Mouse (Mus musculus) adrenal gland, postnatal 36 days (tissue): ENCODE data around the gene Synj2. TPM values are rescaled to one million over a fixed set of nuclear protein-coding genes. Genes with fewer than 3 reads are reported as not detected.

ENCODE experiments used
- DNase-seq, 2 experiments: peaks; one replicate each; pipeline ENCODE4 v3.0.0; 2021; ENCODE audit warnings: mixed read lengths in 1 of 2
- total RNA-seq, 2 experiments: library from RNA; stranded (reverse); gene quantifications; 2 replicates each; pipeline ENCODE4 v1.2.3; 2021

The Synj2 gene
- total RNA-seq, 2 experiments from 2014 or later: 10.2 to 20.7 TPM

DNA sequence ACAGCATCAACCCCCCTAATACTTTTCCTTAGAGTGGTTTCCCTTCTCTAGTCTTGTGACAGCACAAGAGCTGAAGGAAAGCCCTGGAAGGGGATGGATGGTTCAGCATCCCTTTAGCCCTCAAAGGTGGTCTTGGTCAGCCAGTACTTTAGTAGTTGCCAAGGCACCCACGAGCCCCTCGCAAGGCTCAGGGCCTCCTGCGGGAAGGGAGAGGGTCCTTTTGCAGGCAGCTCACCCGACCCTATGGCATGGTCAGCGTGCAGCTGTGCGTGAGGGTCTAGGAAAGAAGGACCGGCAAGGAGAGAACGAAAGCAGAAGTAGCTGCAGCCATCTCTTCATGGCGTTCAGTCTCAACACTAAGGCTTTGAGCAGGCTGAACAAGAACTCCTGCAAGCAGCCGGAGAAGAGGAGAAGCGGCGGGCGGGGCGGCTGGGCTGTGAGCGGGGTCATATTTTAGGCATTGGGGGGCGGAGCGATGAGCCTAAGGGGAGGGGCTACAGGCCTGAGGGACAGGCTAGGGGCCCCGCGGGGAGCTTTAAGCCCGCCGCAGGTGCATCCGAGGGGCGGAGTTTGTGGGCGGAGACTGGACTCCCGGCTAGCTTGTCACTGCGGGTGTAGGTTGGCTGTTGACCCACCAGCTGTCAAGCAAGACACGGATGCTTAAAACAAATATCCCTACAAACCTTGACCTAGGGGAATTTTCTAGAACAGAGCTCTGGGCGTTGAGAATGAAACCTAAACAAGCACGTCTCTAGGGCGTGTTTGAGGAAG is 6.3 kb upstream of the Synj2 start:
- peak; percentile 86 to 90 for DNase-seq

DNA sequence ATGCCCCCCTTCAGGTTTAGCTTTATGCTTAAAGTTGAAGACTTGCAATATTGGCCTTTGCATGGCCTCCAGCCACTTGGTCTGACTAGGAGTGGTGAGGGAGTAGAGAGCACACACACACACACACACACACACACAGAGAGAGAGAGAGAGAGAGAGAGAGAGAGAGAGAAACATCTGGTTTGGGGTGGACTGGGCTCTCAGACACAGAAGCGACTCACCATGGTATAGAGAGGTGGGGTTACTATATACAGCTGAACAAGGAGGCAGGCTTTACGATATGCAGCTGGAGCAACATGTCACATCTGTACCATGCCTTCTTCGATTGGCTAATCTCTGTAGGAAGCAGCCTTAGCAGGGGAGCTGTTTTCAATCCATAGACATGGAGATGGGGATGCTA is 5.4 kb upstream of the Synj2 start:
- DNase-seq: no peak

DNA sequence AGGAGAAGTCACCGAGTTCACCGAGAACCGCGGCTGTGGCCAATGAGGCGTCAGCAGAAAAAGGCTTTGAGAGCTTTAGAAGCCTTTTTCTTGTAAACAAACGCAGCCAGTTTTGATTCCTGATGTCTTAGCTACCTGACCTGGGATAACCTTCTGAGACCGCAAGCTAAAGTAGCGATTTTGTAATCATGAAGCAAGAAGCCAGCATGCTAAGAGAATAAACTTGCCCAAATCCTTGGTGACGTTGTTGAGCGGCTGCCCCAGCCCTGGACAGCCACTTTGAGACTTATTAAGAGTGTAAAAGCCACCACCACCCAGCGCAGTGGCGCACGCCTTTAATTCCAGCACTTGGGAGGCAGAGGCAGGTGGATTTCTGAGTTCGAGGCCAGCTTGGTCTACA is 4.8 kb upstream of the Synj2 start:
- DNase-seq: peak in 1 of 2 experiments; percentile 22

DNA sequence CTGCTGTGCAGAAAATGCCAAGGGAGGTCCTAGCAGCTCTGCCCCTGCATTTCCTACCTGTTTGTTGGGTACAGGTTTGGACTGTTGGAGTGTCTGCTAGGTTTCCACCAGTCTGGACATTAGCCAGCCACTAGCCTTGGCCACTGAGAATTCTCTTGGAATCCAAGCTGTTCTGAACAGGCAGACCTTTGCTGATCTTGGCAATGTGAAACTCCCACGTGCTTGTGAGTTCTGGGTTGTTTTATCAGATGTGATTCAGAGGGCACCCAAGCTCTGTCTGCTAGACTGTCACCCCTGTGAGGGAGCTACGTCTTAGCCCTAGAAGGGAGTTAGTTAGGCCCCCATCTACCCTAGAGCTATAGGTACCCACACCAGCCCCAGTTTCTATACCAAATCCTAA is 3.6 kb upstream of the Synj2 start:
- DNase-seq: peak; percentile 56 to 69

DNA sequence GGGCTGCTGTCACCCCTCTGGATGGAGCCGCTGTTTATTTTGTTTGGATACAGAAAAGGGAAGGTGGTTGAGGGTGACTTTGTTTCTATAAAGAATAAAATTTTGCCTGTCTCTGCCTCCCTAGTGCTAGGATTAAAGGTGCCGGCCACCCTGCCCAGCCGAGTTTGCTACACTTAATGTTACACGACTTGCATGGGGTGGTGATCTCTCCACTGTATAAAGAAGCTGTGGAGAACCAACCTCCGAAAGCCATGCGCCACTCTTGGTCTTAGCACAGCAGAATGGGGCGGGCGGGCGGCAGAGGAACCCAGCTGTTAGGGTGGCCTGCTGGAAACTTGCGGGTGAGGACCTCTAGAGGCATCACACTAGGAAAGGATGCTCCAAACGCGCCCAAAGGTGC is 1.2 kb upstream of the Synj2 start:
- no peak for DNase-seq

DNA sequence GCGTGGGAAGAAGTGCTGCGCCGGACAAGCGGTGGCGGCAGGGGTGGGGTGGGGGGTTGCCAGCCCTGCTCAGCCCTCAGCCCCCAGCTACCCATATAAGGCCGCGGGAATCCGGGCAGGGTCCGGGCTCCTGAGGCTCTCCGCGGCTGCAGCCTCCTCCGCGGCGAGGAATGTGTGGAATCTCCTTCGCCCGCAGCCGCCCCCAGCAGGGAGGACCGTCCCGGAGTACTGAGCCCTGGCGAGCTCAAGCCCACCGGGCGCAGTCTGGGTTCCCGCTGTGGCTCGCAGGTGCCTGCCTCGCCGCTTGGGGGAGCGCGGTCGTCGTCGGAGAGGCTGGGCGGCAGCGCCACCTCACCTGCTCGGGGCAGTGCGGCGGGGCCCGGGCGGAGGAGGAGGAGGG is 288 bp upstream of the Synj2 start:
- DNase-seq: peak; percentile 90 to 92

DNA sequence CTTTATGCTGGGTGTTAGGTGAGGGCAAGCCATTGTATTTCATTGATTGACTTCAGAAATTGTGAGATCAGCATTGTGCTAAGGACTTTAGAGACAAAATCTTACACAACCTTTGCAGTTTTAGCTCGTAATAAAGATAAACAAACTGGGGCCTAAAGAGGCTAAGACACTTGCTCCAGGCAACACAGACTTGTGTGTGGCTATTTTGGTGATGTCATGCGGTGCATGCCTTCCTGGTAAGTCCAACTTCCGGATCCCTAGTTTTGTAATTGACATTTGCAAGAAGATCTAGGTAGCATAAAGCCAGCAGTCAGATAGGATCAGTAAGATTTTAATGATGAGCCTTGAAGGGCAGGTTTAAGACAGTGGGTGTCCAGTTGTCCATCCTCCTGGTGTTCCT is 1.1 kb downstream of the Synj2 start:
- no peak for DNase-seq

- no peak for DNase-seq
These were observed 2.0 kb downstream of the Synj2 start for GRCm38 (mm10) chr17:5943053-5943452.

GRCm38 (mm10) chr17:5947039-5947438 is 6.0 kb downstream of the Synj2 start:
- no peak for DNase-seq

DNA sequence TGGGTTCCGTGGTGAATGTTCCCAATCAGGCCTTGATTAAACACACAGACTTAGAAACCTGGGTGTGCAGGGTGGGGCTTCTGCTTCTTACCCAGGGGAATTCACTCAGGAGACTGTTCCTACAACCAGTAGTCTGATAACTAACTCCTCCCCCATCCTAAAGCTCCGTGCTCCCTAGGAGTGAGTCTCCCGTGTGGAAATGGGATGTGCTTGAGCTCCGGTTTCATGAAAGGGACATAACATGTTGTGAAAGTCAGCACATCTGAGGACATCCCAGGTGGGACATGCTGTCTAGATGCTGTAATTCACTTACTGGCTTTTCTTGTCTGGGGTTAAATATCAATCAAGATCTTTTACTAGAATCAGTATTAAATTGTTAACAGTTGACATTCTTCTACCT is 11.4 kb downstream of the Synj2 start:
- no peak for DNase-seq

DNA sequence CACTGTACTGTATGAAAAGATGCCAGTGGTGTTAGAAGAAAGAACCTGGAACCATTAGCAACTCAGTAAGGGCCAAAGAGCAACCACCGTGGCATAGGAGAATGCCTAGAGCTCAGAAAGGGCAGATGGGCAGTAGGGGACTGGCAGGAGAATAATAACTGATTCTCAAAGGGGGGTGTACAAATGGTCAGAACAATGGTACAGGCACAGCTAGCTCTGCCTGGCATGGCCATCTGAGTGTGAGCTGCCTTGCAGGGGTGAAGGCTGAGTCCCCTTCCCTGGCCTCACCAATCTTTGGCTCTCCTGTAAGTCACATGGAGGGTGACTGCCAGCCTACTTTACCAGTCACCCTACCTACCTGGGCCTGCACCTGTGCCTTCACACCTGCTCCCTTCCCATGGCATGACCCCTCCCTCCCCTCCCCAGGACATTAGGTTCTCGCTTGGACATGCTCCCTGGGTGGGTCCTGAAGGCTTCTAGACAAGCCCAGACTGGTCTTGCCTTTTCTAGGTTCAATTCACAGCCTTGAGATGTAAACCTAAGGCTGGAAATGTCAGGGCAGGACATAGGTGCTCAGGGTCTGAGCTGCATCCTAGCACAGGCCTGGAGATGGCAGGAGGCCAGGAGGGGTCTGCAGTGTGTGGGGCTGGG is 15.4 kb downstream of the Synj2 start:
- DNase-seq: no peak

DNA sequence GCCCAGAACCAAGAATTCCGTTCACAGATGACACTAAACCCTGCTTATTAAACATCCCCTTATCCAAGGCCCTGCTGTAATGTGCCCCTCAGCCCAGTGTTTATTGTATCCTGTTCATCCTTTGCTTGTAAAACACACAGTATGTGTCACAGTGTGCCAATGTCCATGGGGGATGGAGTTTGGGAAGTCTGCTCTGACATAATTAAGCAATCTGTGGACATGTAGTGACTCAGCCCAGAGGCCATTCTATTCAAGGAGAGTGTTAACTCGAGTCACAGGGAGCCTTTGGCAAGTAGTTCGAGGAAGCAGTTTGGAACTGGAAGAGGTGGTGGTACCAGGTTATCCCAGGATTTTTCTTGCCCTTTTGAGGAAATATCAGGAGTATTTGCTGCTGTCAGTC is 16.0 kb downstream of the Synj2 start:
- peak; percentile 56 to 58 for DNase-seq

DNA sequence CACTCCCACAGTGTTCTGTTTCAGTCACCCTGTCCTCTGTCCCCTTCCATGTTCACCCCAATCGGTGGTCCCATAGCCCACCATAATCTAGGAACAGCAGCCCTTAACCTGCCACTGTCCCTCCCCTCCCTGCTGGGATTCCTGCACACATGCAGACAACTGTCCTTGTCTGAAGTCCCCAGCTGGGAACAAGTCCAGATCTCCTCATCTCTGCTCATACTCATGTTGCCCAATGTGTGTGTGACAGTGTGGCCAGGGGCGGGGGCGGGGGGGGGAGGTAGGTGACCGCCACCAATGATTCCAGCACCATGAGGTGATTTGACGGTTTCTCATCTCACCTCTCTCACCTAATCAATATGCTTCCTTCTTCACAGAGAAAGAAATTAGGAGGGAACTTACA is 17.1 kb downstream of the Synj2 start:
- DNase-seq: no peak

- DNase-seq: no peak
These were observed 17.6 kb downstream of the Synj2 start for GRCm38 (mm10) chr17:5958636-5959035.

GRCm38 (mm10) chr17:5959096-5959495 is 18.0 kb downstream of the Synj2 start:
- no peak for DNase-seq

DNA sequence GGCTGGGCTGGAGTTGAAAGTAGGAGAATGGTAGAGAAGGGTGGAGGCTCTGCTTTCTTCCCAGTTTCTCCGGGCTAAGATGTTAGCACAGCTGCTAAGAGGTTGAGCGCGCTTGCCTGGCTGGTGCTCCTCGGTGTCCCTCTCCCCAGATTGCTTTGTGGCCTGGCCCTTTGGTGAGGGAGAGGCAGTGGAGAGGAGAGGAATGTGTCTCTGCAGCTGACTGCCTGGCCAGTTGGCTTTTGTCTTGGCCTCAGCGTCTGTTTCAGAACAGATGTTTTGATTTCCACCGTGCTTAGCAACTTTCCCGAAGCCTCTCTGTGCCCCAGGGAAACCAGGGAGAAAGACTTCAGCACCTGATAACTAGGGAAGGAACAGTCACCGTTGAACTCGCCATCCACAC is 18.7 kb downstream of the Synj2 start:
- no peak for DNase-seq

DNA sequence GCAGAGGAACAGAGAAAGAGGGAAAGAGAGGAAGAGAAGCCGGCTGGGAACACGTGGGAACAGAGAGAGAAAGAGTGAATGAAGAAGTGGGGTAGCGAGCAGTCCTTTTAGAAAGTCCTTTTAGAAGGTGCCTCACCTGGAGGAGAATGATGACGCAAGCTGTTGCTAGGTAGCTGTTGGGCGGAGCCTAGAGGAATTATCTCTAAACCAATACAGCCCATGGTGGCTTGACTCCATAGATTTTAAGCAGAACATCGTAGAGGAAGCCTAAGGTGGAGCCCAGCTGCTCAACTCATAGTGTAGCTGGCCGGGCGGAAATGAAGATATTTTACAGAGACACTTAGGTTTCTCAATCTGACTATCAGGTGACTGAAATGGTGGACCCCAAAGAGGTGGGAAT is 22.7 kb downstream of the Synj2 start:
- DNase-seq: no peak

- no peak for DNase-seq
These were observed 24.2 kb downstream of the Synj2 start for GRCm38 (mm10) chr17:5965084-5965781.

DNA sequence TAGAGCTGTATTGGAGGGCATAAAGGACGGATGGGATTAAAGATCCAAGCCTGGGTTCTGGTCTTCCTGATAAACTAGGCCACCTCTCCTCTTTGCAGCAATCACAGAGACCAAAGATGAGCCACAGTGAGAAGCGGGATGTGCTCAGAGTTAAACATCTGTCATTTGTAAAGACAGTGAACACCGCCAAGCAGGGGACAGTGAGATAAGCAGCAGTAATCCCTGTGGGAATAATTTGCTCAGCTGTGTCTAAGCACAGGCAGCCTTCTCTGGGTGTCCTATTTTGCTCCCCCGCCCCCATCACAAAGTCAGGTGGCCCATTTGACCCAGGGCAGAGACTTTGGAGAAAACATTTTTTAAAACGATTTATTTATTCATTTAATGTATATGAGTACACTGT is 25.6 kb downstream of the Synj2 start:
- DNase-seq: no peak

GRCm38 (mm10) chr17:5968562-5968961 is 27.5 kb downstream of the Synj2 start:
- no peak for DNase-seq

DNA sequence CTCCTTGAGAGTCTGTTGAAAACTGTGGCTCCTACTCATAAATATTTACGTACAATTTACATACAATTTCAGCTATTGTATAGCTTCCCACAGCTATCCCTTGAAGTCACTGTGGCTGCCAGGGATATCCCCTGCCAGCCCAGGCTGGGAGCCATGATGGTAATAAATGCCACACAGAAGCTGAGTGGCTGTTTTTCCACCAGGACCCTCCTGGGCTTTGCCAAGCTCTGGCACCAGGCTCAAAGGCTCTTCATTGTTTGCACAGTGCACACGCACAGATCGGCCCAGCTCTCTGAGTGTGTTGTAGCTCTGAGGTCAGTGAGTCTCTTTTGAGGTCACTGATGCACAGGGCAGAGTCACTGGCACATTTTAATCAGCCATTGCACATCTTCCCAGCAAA is 28.2 kb downstream of the Synj2 start:
- no peak for DNase-seq

DNA sequence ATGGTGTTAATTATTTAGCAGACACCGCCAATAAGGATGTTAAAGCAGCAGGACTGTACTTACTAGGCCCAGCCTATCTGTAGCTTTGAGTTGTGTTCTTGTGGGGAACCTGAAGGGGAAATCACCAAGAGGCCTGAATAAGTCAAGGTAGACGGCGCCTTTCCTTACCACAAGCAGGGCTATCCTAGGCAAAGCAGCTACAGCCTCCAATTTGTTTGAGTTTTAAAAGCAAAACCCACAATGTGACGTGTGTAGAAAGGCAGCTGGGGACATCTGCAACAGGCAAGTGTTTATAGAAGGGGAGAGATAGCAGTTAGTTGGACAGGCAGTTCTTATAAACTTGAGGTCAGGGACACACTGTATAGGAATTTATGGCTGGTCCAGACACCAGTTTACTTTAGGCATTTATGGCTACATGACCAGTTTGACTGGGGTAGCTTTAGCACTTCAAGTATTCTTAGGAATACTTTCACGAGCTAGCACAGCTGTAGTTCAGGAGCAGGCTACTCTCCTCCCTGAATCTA is 29.3 kb downstream of the Synj2 start:
- DNase-seq: no peak

GRCm38 (mm10) chr17:5973536-5973935 is 32.5 kb downstream of the Synj2 start:
- DNase-seq: no peak
